Mouse (Mus musculus) hindbrain, embryonic 10.5 days (tissue): ENCODE results near the gene Ankar. TPM values are rescaled to one million over a fixed set of nuclear protein-coding genes. Genes with fewer than 3 reads are reported as not detected.

Experiments used
- DNase-seq: peaks from one replicate; pipeline ENCODE4 v3.0.0-alpha.2; 2017; ENCODE audit warnings: low spot score
- H3K27ac ChIP-seq: fragments of 300-500 bp; sonication (generic); 2 replicates; pipeline ENCODE4 v1.5.1; 2016; ENCODE audit warnings: mild to moderate bottlenecking, moderate library complexity
- H3K27me3 ChIP-seq: fragments of 300-500 bp; sonication (generic); 2 replicates; pipeline ENCODE4 v1.6.1; 2016; ENCODE audit warnings: mild to moderate bottlenecking; ENCODE audit not compliant: poor library complexity, insufficient read depth, severe bottlenecking
- H3K36me3 ChIP-seq: fragments of 300-500 bp; sonication (generic); 2 replicates; pipeline ENCODE4 v1.6.1; 2016; ENCODE audit warnings: mild to moderate bottlenecking, moderate library complexity
- H3K4me1 ChIP-seq: fragments of 300-500 bp; sonication (generic); replicated peaks from 2 replicates; pipeline ENCODE4 v1.6.1; 2016; ENCODE audit warnings: mild to moderate bottlenecking
- H3K4me3 ChIP-seq: fragments of 300-500 bp; sonication (generic); 2 replicates; pipeline ENCODE4 v1.5.1; 2016; ENCODE audit warnings: mild to moderate bottlenecking, moderate library complexity
- H3K9me3 ChIP-seq: fragments of 300-500 bp; sonication (generic); 2 replicates; pipeline ENCODE4 v1.6.1; 2016; ENCODE audit warnings: mild to moderate bottlenecking, moderate library complexity
- WGBS: fragments of 180-500 bp; shearing (Covaris S2); methylation state at CpG from one replicate; pipeline ENCODE4 v1.1.7; 2016; 5-methylcytosine and 5-hydroxymethylcytosine counted together
- polyA plus RNA-seq: library from polyadenylated mRNA; unstranded; fragments of >200 nt; fragmentation: Nextera tagmentation; extraction: Ambion mirVana; gene quantifications from 2 replicates; pipeline ENCODE4 v1.2.1, GENCODE M21; 2016

The Ankar gene
- polyA plus RNA-seq, 1 experiment from 2014 or later, result not detected

DNA sequence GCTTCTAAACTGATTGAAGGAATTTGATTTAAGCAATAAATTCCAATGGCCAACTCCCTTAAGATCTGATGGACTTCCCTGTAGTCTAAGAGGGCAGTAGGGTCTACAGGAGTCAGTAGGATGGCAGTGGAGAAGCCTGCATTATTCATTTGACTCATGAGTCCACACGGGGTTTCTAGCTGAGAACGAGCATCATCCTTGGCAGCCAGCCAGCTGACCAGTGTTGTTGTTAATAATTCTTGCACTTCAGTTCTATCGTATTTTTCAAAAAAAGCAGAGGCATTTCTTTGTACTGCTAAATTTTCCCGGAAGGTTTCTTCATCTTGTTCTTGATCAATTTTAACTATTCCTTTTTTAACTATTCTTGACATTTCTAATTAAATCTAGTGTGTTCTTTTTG, 1.7 kb downstream of the Ankar start:
- Histone ChIP-seq H3K27me3 (no peaks in the 10 kb centered on the region), H3K36me3 (no peaks in the 10 kb centered on the region), H3K9me3 (no peaks in the 10 kb centered on the region), H3K4me1 (no peaks in the 10 kb centered on the region), H3K27ac (no peak overlapping the region), H3K4me3 (no peak overlapping the region)
- no peak for DNase-seq
- WGBS, result 89% methylated on average over 4 of the region's 4 CpGs

DNA sequence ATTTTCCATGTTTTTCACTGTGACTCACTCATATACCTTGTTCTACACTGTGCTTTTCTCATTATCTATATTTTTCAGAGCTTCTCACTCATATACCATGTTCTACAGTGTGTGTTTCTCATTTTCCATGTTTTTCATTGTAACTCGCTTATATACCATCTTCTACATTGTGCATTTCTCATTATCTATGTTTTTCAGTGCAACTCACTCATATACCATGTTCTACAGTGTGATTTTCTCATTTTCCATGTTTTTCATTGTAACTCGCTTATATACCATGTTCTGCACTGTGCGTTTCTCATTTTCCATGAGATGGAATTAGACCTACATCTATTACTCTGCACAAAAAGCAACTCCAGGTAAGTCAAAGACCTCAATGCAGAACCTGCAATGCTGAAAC, 4.1 kb downstream of the Ankar start:
- DNase-seq, result no peak
- Histone ChIP-seq H3K4me3 (no peak overlapping the region), H3K27ac (no peak overlapping the region), H3K4me1 (no peaks in the 10 kb centered on the region), H3K9me3 (no peaks in the 10 kb centered on the region), H3K36me3 (no peaks in the 10 kb centered on the region), H3K27me3 (no peaks in the 10 kb centered on the region)
- WGBS, result 56% methylated on average over 3 of the region's 3 CpGs

DNA sequence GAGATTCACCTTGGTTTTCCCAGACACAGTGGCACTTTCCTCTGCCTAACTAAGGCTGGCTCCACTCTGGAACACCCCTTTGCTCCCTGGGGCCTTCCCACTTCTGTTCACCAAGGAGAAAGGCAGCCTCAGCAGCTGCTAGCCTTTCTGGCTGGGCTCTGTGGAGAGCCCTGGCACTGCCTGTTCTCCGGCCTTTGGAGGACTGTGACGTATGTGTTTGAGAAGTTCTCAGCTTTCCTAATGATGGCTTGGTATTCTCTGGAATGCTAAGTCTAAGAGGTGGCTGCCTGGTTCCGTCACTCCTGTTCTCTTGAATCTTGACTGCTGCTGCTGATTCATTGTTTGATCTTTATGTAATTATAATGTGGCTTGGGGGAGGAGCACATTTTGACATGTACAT, 27.3 kb downstream of the Ankar start:
- Histone ChIP-seq H3K27ac (no peak overlapping the region), H3K9me3 (no peaks in the 10 kb centered on the region), H3K27me3 (no peaks in the 10 kb centered on the region), H3K36me3 (no peaks in the 10 kb centered on the region), H3K4me3 (no peak overlapping the region), H3K4me1 (no peaks in the 10 kb centered on the region)
- 45% methylated on average over 3 of the region's 3 CpGs for WGBS
- no peak for DNase-seq

DNA sequence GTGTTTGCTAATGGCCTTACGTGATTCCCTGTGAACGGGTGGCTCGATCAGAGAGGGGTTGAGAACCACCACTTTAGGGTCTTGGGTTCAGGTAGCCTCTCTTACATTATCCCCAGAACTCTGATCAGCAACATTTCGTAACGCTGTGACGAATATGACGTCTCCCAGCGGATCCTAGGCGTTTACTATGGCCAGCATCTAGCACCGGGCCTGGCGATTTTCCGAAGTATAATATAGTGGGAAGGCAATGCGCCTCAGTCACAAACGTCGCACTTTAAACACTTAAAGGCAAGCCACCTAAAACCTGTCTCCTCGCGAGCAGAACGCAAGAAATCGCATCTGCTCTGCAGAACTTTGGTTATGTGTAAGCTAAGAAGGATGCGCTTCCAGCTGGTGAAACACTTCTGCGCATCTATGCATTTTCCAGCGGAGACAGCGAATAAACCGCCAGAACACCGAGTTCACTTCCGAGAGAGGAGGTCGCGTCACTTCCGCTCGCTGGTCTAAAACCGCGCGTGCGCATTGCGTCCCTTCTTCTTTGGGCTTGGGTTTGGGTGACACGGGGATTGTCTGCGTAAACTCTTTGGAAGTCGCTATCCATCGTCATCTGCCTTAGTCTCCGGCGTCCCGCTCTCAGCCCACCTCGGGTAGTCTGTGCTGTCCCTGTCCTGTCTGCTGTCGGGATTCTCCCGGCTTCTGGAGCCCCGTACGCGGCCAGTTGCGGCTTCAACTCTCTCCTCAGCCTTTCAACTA, 59.5 kb downstream of the Ankar start:
- peak overlapping the region; percentile 49 for H3K4me3 ChIP-seq
- H3K4me1 ChIP-seq, result peaks cover 5% of the 10 kb centered on the region; the same call in 1 of the 2 replicates
- H3K27me3 ChIP-seq, result no peaks in the 10 kb centered on the region; the same call in 1 of the 2 replicates
- H3K9me3 ChIP-seq, result no peaks in the 10 kb centered on the region
- 40% methylated on average over 49 of the region's 49 CpGs for WGBS
- peak overlapping the region; percentile 62 for H3K27ac ChIP-seq
- peak; percentile 82 for DNase-seq
- H3K36me3 ChIP-seq, result no peaks in the 10 kb centered on the region

DNA sequence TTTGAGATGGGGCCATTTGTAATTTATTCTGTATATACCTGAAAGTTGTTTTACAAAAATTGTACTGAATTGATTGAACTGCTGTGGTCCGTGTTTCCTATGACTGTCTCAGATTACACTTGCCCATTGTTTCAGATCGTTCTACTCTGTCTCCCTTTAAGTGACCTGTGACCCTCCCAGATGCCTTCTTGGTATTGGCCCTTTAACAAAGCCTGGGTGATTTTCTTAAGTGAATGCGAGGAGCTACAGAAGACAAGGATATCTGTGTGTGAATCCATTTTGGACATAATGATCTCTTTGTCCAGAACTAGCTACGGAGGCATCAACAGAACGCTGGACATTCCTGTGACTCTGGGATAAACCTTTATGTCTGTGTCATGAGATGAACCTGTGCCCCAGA, 65.2 kb downstream of the Ankar start:
- peak; percentile 6 for DNase-seq
- Histone ChIP-seq H3K27me3 (no peaks in the 10 kb centered on the region; the same call in 1 of the 2 replicates), H3K9me3 (no peaks in the 10 kb centered on the region), H3K27ac (peak overlapping the region; percentile 35; the same call in 1 of the 2 replicates), H3K36me3 (peaks cover 37% of the 10 kb centered on the region), H3K4me3 (no peak overlapping the region), H3K4me1 (peaks cover 19% of the 10 kb centered on the region)
- WGBS, result 16% methylated on average over 5 of the region's 5 CpGs

DNA sequence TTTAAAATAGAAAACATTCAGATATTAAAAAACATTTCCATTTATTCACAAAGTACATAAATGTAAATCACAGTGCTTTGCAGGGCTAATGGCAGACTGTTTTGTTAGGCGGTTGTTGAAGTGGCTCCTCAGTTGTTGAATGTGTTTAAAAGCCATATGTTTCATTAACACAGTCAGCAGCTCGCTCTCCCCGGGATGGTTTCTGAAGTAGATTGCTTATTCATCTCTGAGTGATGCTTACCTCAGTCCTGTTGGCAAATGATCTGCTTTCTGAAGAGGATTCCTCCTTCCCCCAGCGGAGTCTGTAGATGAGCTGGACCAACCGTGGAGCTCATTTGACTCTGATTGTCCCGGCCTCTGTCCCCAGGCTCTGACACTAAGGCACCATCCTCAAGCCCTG, 88.2 kb downstream of the Ankar start:
- Histone ChIP-seq H3K27ac (no peak overlapping the region), H3K4me3 (no peak overlapping the region), H3K9me3 (no peaks in the 10 kb centered on the region), H3K27me3 (no peaks in the 10 kb centered on the region), H3K36me3 (peaks cover 93% of the 10 kb centered on the region), H3K4me1 (no peaks in the 10 kb centered on the region; the same call in 1 of the 2 replicates)
- WGBS, result 93% methylated on average over 6 of the region's 6 CpGs
- no peak for DNase-seq

DNA sequence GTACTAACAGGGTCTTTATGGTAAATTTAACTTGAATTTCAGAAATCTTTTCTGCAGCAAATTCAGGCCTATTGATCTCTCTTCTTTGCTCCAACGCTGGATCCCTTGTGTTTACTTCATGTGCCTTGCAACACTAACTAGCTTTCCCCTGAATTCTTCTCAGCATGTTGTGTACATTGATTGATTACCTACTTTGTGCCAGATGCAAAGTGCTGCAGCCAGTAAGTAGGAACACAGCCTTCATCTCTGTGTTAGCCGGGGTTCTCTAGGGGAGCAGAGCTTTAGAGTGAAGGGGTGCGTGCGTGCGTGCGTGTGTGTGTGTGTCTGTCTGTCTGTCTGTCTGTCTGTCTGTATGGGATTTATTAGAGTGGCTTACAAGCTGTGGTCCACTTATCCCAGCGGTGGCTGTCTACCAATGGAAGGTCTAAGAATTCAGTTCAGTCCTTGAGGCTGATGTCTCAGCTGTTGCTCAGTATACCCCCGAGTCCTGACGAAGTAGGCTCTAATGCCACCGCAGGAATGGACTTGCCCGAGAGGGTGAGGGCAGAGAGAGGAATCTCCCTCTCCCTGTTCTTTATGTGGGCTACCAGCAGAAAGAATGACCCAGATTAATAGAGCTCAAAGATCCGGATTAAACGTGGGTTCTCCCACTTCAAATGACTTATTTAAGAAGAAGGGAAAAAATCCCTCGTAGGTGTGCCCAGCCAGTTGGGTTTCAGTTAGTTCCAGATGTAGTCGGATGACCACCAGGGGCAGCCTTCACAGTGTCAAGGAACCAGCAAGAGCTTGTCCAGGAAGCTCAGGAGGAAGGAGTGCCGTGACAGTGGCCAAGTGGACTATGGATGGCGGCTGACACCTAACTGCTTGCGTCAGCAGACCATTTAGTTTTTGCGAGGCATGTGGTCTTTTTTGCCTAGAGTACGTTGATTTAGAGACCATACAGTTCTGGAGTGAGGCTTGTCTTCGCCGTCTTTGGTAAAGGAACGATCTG, 90.2 kb downstream of the Ankar start:
- Histone ChIP-seq H3K9me3 (no peaks in the 10 kb centered on the region), H3K4me1 (no peaks in the 10 kb centered on the region; the same call in 1 of the 2 replicates), H3K27me3 (no peaks in the 10 kb centered on the region), H3K27ac (no peak overlapping the region), H3K4me3 (no peak overlapping the region), H3K36me3 (peaks cover 88% of the 10 kb centered on the region)
- DNase-seq, result no peak
- 82% methylated on average over 23 of the region's 23 CpGs for WGBS

DNA sequence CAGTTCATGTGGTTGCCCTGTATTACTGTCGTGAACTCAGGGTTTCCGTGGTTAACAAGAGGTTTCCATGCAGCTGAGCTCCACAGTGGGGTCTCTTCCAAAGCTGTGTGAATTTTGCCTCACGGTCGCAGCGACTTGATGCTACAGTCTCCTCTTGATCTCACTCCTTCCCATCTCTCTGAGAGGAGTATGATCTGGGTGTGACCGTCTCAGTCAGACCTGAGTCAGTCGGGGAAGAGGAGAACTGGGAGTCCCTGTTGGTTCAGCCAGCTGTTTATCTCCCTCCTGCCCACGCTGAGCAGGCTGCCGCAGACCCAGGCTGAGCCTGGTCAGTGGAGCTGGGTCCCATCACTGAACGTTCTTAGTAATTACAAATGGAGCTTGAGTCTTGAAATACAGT, 91.2 kb downstream of the Ankar start:
- Histone ChIP-seq H3K27me3 (no peaks in the 10 kb centered on the region), H3K36me3 (peaks cover 81% of the 10 kb centered on the region), H3K4me3 (no peak overlapping the region), H3K9me3 (no peaks in the 10 kb centered on the region), H3K4me1 (no peaks in the 10 kb centered on the region; the same call in 1 of the 2 replicates), H3K27ac (no peak overlapping the region)
- DNase-seq, result no peak
- 89% methylated on average over 10 of the region's 10 CpGs for WGBS

DNA sequence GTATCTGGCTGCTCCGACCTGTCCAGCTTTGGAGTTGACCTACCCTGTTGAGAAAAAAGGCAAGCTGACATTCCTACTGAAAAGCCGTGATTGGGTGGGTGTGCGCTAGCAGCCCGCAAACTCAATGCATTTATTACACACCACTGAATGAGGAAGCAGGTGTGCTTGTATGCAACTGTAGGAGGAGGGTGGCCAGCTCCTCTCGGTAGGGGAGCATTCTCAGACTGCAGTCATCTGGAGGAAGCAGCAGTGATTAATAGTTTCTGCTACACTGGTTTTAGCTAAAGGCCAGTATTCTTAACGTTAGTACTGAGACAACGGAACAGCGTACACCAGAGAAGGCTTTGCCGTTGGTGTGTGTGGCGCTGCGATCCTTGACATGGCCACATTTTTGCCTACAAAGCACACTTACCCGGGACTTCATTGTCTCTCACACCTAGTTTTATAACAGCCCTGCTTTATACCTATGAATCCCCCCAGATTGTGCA, 94.1 kb downstream of the Ankar start:
- Histone ChIP-seq H3K36me3 (peaks cover 76% of the 10 kb centered on the region), H3K9me3 (no peaks in the 10 kb centered on the region), H3K4me3 (no peak overlapping the region), H3K4me1 (no peaks in the 10 kb centered on the region; the same call in 1 of the 2 replicates), H3K27me3 (no peaks in the 10 kb centered on the region), H3K27ac (no peak overlapping the region)
- DNase-seq, result no peak
- 82% methylated on average over 12 of the region's 12 CpGs for WGBS

DNA sequence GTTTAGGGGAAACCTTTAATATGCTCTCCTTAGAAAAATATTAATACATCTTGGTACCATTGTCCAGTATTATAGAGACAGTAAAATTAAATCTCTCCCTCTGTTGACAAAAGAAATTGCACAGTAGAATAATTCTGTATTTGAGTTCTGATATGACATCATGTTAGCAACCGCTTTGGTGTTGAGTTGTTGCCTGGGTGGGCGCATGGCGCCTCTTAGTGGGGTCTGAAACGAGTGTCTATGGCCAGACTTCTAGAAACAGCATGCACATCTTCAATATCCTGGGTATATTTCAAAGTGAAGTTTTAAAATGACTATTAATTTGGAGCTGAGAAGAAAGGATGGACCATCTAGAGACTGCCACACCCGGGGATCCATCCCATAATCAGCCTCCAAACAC, 97.6 kb downstream of the Ankar start:
- WGBS, result 94% methylated on average over 5 of the region's 5 CpGs
- Histone ChIP-seq H3K9me3 (no peaks in the 10 kb centered on the region), H3K27ac (no peak overlapping the region), H3K4me1 (no peaks in the 10 kb centered on the region), H3K27me3 (no peaks in the 10 kb centered on the region), H3K36me3 (peaks cover 82% of the 10 kb centered on the region), H3K4me3 (no peak overlapping the region)
- DNase-seq, result no peak

DNA sequence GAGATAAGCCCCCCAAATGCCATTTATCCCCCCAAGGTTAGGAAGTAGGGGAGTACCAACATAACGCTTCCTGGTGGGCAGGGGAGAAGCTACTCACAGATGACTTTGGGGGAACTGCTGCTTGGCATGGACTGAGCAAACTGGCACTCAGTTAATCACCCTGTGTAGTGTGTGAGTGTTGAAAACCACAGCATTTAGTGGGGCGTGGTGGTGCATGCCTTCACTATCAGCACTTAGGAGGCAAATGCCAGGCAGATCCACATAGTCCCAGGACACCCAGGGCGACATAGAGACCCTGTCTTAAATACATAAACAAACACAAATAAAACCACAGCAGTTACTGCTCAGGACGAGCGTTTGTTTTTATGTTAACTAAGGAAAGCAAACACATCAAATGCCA, 98.2 kb downstream of the Ankar start:
- peaks cover 82% of the 10 kb centered on the region for H3K36me3 ChIP-seq
- WGBS, result 85% methylated on average over 5 of the region's 5 CpGs

DNA sequence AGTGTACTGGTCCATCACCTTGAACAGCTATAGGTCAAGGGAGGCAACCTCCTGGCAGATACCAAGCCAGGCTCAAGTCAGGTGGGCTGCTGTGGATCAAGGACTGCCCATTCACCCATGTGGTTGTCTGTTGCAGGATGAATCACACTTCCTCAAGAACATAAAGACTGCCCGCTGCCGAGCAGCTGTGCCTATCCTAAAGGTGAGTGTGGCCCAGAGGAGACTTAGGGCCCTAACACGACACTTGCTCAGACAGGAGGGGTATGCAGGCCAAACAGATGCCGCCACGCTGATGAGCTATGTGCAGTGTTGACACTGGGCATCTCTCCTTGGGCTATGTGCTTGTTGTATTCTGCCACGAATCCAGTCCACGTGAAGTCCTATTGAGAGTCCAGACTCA, 99.1 kb downstream of the Ankar start:
- Histone ChIP-seq H3K27ac (no peak overlapping the region), H3K9me3 (no peaks in the 10 kb centered on the region), H3K36me3 (peaks cover 84% of the 10 kb centered on the region), H3K27me3 (no peaks in the 10 kb centered on the region), H3K4me3 (no peak overlapping the region), H3K4me1 (no peaks in the 10 kb centered on the region)
- 93% methylated on average over 7 of the region's 7 CpGs for WGBS
- no peak for DNase-seq

More for the DNA sequence above, 98.2 kb downstream of the Ankar start:
- Histone ChIP-seq H3K4me3 (no peak overlapping the region), H3K9me3 (no peaks in the 10 kb centered on the region), H3K4me1 (no peaks in the 10 kb centered on the region), H3K27ac (no peak overlapping the region), H3K27me3 (no peaks in the 10 kb centered on the region)
- DNase-seq, result no peak

DNA sequence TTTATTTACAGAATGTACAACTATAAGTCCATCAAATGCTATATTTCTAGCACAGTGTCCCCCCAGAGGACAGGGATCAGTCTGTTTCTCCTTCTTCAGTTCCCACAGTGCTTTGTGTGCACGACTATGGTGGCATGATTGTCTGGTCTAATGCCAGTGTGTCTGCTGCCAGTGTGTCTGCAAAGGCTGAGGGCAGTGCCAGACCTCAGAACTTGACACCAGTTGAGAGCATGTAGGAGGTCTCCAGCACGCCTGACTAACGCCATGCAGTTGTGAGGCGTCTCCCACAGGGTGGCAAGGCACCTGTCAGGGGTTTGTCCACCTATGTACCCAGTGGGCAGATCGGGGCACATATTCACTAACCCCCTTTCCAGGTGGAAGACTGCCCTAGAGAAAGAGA, 99.6 kb downstream of the Ankar start:
- 93% methylated on average over 5 of the region's 5 CpGs for WGBS
- peaks cover 85% of the 10 kb centered on the region for H3K36me3 ChIP-seq
- H3K4me1 ChIP-seq, result no peaks in the 10 kb centered on the region
- H3K27ac ChIP-seq, result no peak overlapping the region
- DNase-seq, result no peak
- H3K27me3 ChIP-seq, result no peaks in the 10 kb centered on the region
- no peak overlapping the region for H3K4me3 ChIP-seq
- H3K9me3 ChIP-seq, result no peaks in the 10 kb centered on the region
